Mouse (Mus musculus) naive thymus-derived CD4-positive, alpha-beta T cell, adult 2 months (primary cell): ENCODE measurements around the gene Olfr322.
"Not testable (repeated sequence)": the region's sequence is repeated elsewhere in the genome, so short reads cannot be mapped to it uniquely, and the experiment has no call there.

Source experiments
- DNase-seq: peaks from one replicate; pipeline ENCODE4 v3.0.0-alpha.2; 2011; ENCODE audit warnings: low read depth

Olfr322 gene

GRCm38 (mm10) chr11:58658596-58658995, at the start of gene Olfr322:
Gene Olfr322 (plus strand): TSS chr11:58658782.
- no peak for DNase-seq

GRCm38 (mm10) chr11:58613359-58613758, 45.2 kb upstream of the Olfr322 start:
- DNase-seq = no peak

- DNase-seq = no peak
Observed at GRCm38 (mm10) chr11:58614526-58614925, 44.1 kb upstream of the Olfr322 start.

- DNase-seq = no peak
Observed at GRCm38 (mm10) chr11:58615975-58616374, 42.6 kb upstream of the Olfr322 start, which contains the start of gene 2210407C18Rik. Gene 2210407C18Rik (minus strand): TSS chr11:58616075.

GRCm38 (mm10) chr11:58618369-58618768, 40.2 kb upstream of the Olfr322 start:
- DNase-seq = no peak

- no peak for DNase-seq
Observed at GRCm38 (mm10) chr11:58618793-58619192, 39.8 kb upstream of the Olfr322 start.

GRCm38 (mm10) chr11:58626146-58626545, 32.4 kb upstream of the Olfr322 start:
- DNase-seq = no peak

GRCm38 (mm10) chr11:58630401-58630800, 28.2 kb upstream of the Olfr322 start, which contains the start of gene Olfr323:
Gene Olfr323 (minus strand): TSS chr11:58630501.
- DNase-seq = no peak

GRCm38 (mm10) chr11:58634878-58635277, 23.7 kb upstream of the Olfr322 start:
- DNase-seq = no peak

- peak; percentile 60 for DNase-seq
Observed at GRCm38 (mm10) chr11:58636376-58636977, 22.1 kb upstream of the Olfr322 start.

- DNase-seq = no peak
Observed at GRCm38 (mm10) chr11:58638176-58638701, 20.3 kb upstream of the Olfr322 start.

- no peak for DNase-seq
Observed at GRCm38 (mm10) chr11:58640272-58640867, 18.2 kb upstream of the Olfr322 start, which contains the start of gene Trim58. Gene Trim58 (plus strand): TSS chr11:58640465.

GRCm38 (mm10) chr11:58641057-58641456, 17.5 kb upstream of the Olfr322 start:
- DNase-seq = no peak

- no peak for DNase-seq
Observed at GRCm38 (mm10) chr11:58641638-58642358, 16.8 kb upstream of the Olfr322 start.

- DNase-seq = peak; percentile 64
Observed at GRCm38 (mm10) chr11:58643350-58643749, 15.2 kb upstream of the Olfr322 start.

GRCm38 (mm10) chr11:58655151-58655550, 3.4 kb upstream of the Olfr322 start:
- DNase-seq = no peak

- DNase-seq = no peak
Observed at GRCm38 (mm10) chr11:58669252-58669651, 10.7 kb downstream of the Olfr322 start.

GRCm38 (mm10) chr11:58671825-58672224, 13.2 kb downstream of the Olfr322 start:
- no peak for DNase-seq

GRCm38 (mm10) chr11:58680799-58681198, 22.2 kb downstream of the Olfr322 start, which contains the start of gene Olfr320:
Gene Olfr320 (plus strand): TSS chr11:58681099.
- DNase-seq = no peak

- no peak for DNase-seq
Observed at GRCm38 (mm10) chr11:58698862-58699261, 40.3 kb downstream of the Olfr322 start, which contains the start of gene Olfr319. Gene Olfr319 (plus strand): TSS chr11:58699162.

GRCm38 (mm10) chr11:58709086-58709485, 50.5 kb downstream of the Olfr322 start:
- DNase-seq = no peak

- DNase-seq = not testable (repeated sequence)
Observed at GRCm38 (mm10) chr11:58717723-58718122, 59.1 kb downstream of the Olfr322 start.
